Mouse (Mus musculus) liver, postnatal 0 days (tissue): ENCODE data around the gene Cln5.

Experiments used
- CTCF ChIP-seq: sonication (generic); IDR thresholded peaks from 2 replicates; pipeline ENCODE4 v1.5.1; 2016; ENCODE audit warnings: antibody characterized with exemption, low read depth
- EP300 ChIP-seq: IDR thresholded peaks from 2 replicates; pipeline ENCODE4 v1.6.1; 2016; ENCODE audit warnings: antibody characterized with exemption, low read depth, mild to moderate bottlenecking

GRCm38 (mm10) chr14:103051159-103051769 lies 18.8 kb upstream of the Cln5 start:
- TF ChIP-seq CTCF = peak; percentile 100
- no peak for TF ChIP-seq EP300
